12 mouse cellular contexts compared by ENCODE assay signal in genomic region chr1:33523223-33523622, GRCm38 (mm10).
"Had no signal": no experiment of that assay in that cellular context is flagged by ENCODE, and none has a peak within 500 bp of the region (broad histone marks: within the 10 kb centered on the region; RNA-seq: fewer than 3 reads in every experiment).

No protein-coding gene starts in this region.

- DNase-seq: kidney, adult 18-20 months; kidney, adult 9 months; kidney, postnatal 14 days; kidney, postnatal 4 days; left cerebral cortex, postnatal 4 days; liver, postnatal 0 days; lung, embryonic 14.5 days; right cerebral cortex, adult 18-20 months; thymus, postnatal 36 days had no signal

- ATAC-seq: intestine, embryonic 16.5 days; liver, postnatal 0 days; lung, postnatal 0 days; midbrain, embryonic 15.5 days had no signal
